Mouse (Mus musculus) cerebellum, postnatal 4 days (tissue): ENCODE results near the gene Fopnl.

ENCODE experiments used
- DNase-seq, 2 experiments: peaks; one replicate each; pipeline ENCODE4 v3.0.0; 2022; ENCODE audit warnings: low spot score in 2 of 2, mixed read lengths in 1 of 2

The Fopnl gene

GRCm38 (mm10) chr16:14307373-14307772, 9.8 kb downstream of the Fopnl start:
- DNase-seq: no peak

GRCm38 (mm10) chr16:14306451-14306850, 10.8 kb downstream of the Fopnl start:
- DNase-seq: no peak

GRCm38 (mm10) chr16:14304791-14305190, 12.4 kb downstream of the Fopnl start:
- no peak for DNase-seq

GRCm38 (mm10) chr16:14303676-14304075, 13.5 kb downstream of the Fopnl start:
- DNase-seq: no peak

- no peak for DNase-seq
Observed at GRCm38 (mm10) chr16:14303148-14303547, 14.1 kb downstream of the Fopnl start.

- DNase-seq: no peak
Observed at GRCm38 (mm10) chr16:14298461-14298860, 18.7 kb downstream of the Fopnl start.

GRCm38 (mm10) chr16:14297746-14298145, 19.5 kb downstream of the Fopnl start:
- DNase-seq: no peak

GRCm38 (mm10) chr16:14297137-14297536, 20.1 kb downstream of the Fopnl start:
- DNase-seq: no peak

- no peak for DNase-seq
Observed at GRCm38 (mm10) chr16:14296544-14297124, 20.6 kb downstream of the Fopnl start.

GRCm38 (mm10) chr16:14295291-14295690, 21.9 kb downstream of the Fopnl start:
- no peak for DNase-seq

- peak in 1 of 2 experiments; percentile 15 for DNase-seq
Observed at GRCm38 (mm10) chr16:14292205-14293199, 24.7 kb downstream of the Fopnl start.

GRCm38 (mm10) chr16:14291223-14291622, 26.0 kb downstream of the Fopnl start, which contains the start of gene Myh11:
Gene Myh11, minus strand, starts transcription at chr16:14291372.
- DNase-seq: peak; percentile 26 to 72

GRCm38 (mm10) chr16:14272374-14272965, 44.7 kb downstream of the Fopnl start:
- no peak for DNase-seq

GRCm38 (mm10) chr16:14265203-14265920, 51.8 kb downstream of the Fopnl start:
- DNase-seq: peak in 1 of 2 experiments; percentile 18

GRCm38 (mm10) chr16:14264504-14264903, 52.7 kb downstream of the Fopnl start:
- no peak for DNase-seq

- DNase-seq: no peak
Observed at GRCm38 (mm10) chr16:14263241-14263640, 54.0 kb downstream of the Fopnl start.

- no peak for DNase-seq
Observed at GRCm38 (mm10) chr16:14262410-14262809, 54.8 kb downstream of the Fopnl start.

GRCm38 (mm10) chr16:14258856-14259255, 58.3 kb downstream of the Fopnl start:
- DNase-seq: no peak

GRCm38 (mm10) chr16:14253586-14253985, 63.6 kb downstream of the Fopnl start:
- DNase-seq: no peak

GRCm38 (mm10) chr16:14252877-14253276, 64.3 kb downstream of the Fopnl start:
- DNase-seq: no peak

GRCm38 (mm10) chr16:14249913-14250312, 67.3 kb downstream of the Fopnl start:
- no peak for DNase-seq
